ENCODE assay signal across 10 mouse cellular contexts in genomic region chr11:118342400-118342981, GRCm38 (mm10). TPM values are rescaled to one million over a fixed set of nuclear protein-coding genes. Genes with fewer than 3 reads are reported as not detected.
A peak's percentile ranks its signal among the peaks of the same experiment; 100 is the strongest.
DNase-seq lines count a peak whose midpoint lies in the region; ATAC-seq and TF ChIP-seq lines count a peak whose summit lies in the region.
"Had no signal": no experiment of that assay in that cellular context is flagged by ENCODE, and none has a peak within 500 bp of the region (broad histone marks: within the 10 kb centered on the region; RNA-seq: fewer than 3 reads in every experiment).

Gene Cep295nl (minus strand): TSS chr11:118342500.

- no peak within 1 kb of the TSS for H3K9ac ChIP-seq in forebrain, embryonic 13.5 days
- H3K9ac ChIP-seq in limb, embryonic 13.5 days = peak within 1 kb of the TSS; percentile 25; the same call in 1 of the 2 replicates
- H3K9ac ChIP-seq in liver, postnatal 0 days (replicated peaks) = no peak within 1 kb of the TSS
- H3K9ac ChIP-seq: embryonic facial prominence, embryonic 12.5 days; lung, embryonic 15.5 days had no signal

- DNase-seq in thymus, postnatal 14 days = peak; percentile 45
- DNase-seq in thymus, postnatal 10 days (ENCODE audit: low spot score in 2 of 2) = no peak
- peak; percentile 69 for DNase-seq in retina, postnatal 1 day
- no peak for DNase-seq in liver, postnatal 0 days
- DNase-seq in frontal cortex, postnatal 25 days (ENCODE audit: low spot score in 2 of 2) = no peak
- no peak for DNase-seq in left cerebral cortex, postnatal 25 days (ENCODE audit: low spot score in 2 of 2)

- no peaks in the 10 kb centered on the region for H3K36me3 ChIP-seq in forebrain, embryonic 13.5 days (ENCODE audit: poor library complexity, severe bottlenecking)
- peaks cover 19% of the 10 kb centered on the region for H3K36me3 ChIP-seq in limb, embryonic 13.5 days
- H3K36me3 ChIP-seq in liver, postnatal 0 days (replicated peaks; ENCODE audit: insufficient read depth, low read length) = no peaks in the 10 kb centered on the region
- H3K36me3 ChIP-seq: lung, embryonic 15.5 days had no signal

- 40% methylated on average over 7 of the region's 7 CpGs for WGBS in forebrain, embryonic 13.5 days
- 32% methylated on average over 7 of the region's 7 CpGs for WGBS in limb, embryonic 13.5 days
- WGBS in liver, postnatal 0 days (ENCODE audit: insufficient replicate concordance) = 51% methylated on average over 7 of the region's 7 CpGs

- H3K27ac ChIP-seq in forebrain, embryonic 13.5 days = peak within 1 kb of the TSS; percentile 58
- peak within 1 kb of the TSS; percentile 33 for H3K27ac ChIP-seq in limb, embryonic 13.5 days
- no peak within 1 kb of the TSS for H3K27ac ChIP-seq in liver, postnatal 0 days (ENCODE audit: low read depth)
- H3K27ac ChIP-seq: embryonic facial prominence, embryonic 12.5 days; lung, embryonic 15.5 days had no signal

- TF ChIP-seq CTCF in liver, postnatal 0 days (IDR thresholded peaks at IDR 0.05; ENCODE audit: low read depth) = no peak

- no peak for TF ChIP-seq EP300 in liver, postnatal 0 days (IDR thresholded peaks at IDR 0.05; ENCODE audit: low read depth)

- peak within 1 kb of the TSS; percentile 36 for H3K4me2 ChIP-seq in forebrain, embryonic 13.5 days
- H3K4me2 ChIP-seq in limb, embryonic 13.5 days (replicated peaks) = no peak within 1 kb of the TSS
- H3K4me2 ChIP-seq in liver, postnatal 0 days (ENCODE audit: low read depth, low read length) = no peak within 1 kb of the TSS
- H3K4me2 ChIP-seq: embryonic facial prominence, embryonic 12.5 days; lung, embryonic 15.5 days had no signal

- no peaks in the 10 kb centered on the region for H3K9me3 ChIP-seq in forebrain, embryonic 13.5 days (replicated peaks)
- no peaks in the 10 kb centered on the region for H3K9me3 ChIP-seq in limb, embryonic 13.5 days
- H3K9me3 ChIP-seq in liver, postnatal 0 days (ENCODE audit: low read length) = no peaks in the 10 kb centered on the region
- H3K9me3 ChIP-seq: embryonic facial prominence, embryonic 12.5 days; lung, embryonic 15.5 days had no signal

- no peaks in the 10 kb centered on the region for H3K27me3 ChIP-seq in forebrain, embryonic 13.5 days
- no peaks in the 10 kb centered on the region for H3K27me3 ChIP-seq in limb, embryonic 13.5 days
- no peaks in the 10 kb centered on the region for H3K27me3 ChIP-seq in liver, postnatal 0 days (ENCODE audit: insufficient read depth, low read length)
- H3K27me3 ChIP-seq: embryonic facial prominence, embryonic 12.5 days; lung, embryonic 15.5 days had no signal

- no peak within 1 kb of the TSS for H3K4me3 ChIP-seq in forebrain, embryonic 13.5 days
- no peak within 1 kb of the TSS for H3K4me3 ChIP-seq in limb, embryonic 13.5 days
- H3K4me3 ChIP-seq in liver, postnatal 0 days (ENCODE audit: low read depth, low read length) = no peak within 1 kb of the TSS
- H3K4me3 ChIP-seq: embryonic facial prominence, embryonic 12.5 days; lung, embryonic 15.5 days had no signal

- intact Hi-C loops in left cerebral cortex, postnatal 25 days (cut with DNase I) = no loop called here

- H3K4me1 ChIP-seq in forebrain, embryonic 13.5 days = peaks cover 58% of the 10 kb centered on the region
- H3K4me1 ChIP-seq in limb, embryonic 13.5 days = peaks cover 59% of the 10 kb centered on the region
- no peaks in the 10 kb centered on the region for H3K4me1 ChIP-seq in liver, postnatal 0 days (ENCODE audit: insufficient read depth)

- ATAC-seq in forebrain, embryonic 13.5 days = no peak
- no peak for ATAC-seq in limb, embryonic 13.5 days (ENCODE audit: low FRiP score, low read depth)
- no peak for ATAC-seq in liver, postnatal 0 days

RNA-seq across cellular contexts. Expression of gene Cep295nl, which starts in this region (rescaled TPM):
- polyA plus RNA-seq in forebrain, embryonic 13.5 days (2015; fragmentation: Nextera tagmentation; extraction: Ambion mirVana) = 0.13 and 0.31 TPM in 2 replicates
- 0.55 and 0.86 TPM in 2 replicates for polyA plus RNA-seq in limb, embryonic 13.5 days (2015; fragmentation: Nextera tagmentation; extraction: Ambion mirVana)
- polyA plus RNA-seq in liver, postnatal 0 days (2015; fragmentation: Nextera tagmentation; extraction: Ambion mirVana) = 0.05 TPM in 1 of 2 replicates, not detected in the other
- 1 to 10 TPM in 1 of 2 experiments, under 1 TPM in 1; 0.66 to 1.2 TPM for total RNA-seq in left cerebral cortex, postnatal 25 days (2021)

Comparison
In these comparisons a context has a peak if more than half of its experiments do, and no peak if none do; other contexts are left out.
1. DNase-seq: peak in thymus, postnatal 14 days (single experiment) and retina, postnatal 1 day (single experiment); none in thymus, postnatal 10 days (0 of 2), liver, postnatal 0 days (single experiment), frontal cortex, postnatal 25 days (0 of 2) and left cerebral cortex, postnatal 25 days (0 of 2).